Mouse (Mus musculus): ENCODE data around the gene Cpd.

DNA sequence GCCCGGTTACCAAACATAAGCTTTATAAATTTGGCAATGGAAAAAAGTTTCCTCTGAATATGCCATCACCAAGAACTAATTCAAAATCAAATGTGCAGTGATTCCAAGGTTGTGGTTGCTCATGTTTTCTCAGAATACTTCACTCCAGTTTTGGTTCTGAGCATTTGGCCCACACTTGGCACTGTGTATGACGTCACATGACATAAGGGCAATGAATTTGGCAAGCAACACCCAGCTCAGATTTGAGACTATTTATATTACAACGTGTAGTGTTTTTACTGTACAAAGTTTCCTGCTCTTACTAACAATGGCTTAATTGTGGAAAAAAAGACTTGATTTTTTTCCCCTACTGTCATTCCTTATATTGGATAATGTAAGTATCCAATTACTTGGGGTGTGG is 73.0 kb downstream of the Cpd start:
- TF ChIP-seq POLR2A (IDR thresholded peaks at IDR 0.05; ENCODE audit: extremely low read depth, insufficient read depth, low read length) (no peak), CTCF (IDR thresholded peaks at IDR 0.05; ENCODE audit: low read depth, low read length) (no peak)
